Mouse (Mus musculus): ENCODE measurements around the gene Mt1.

DNA sequence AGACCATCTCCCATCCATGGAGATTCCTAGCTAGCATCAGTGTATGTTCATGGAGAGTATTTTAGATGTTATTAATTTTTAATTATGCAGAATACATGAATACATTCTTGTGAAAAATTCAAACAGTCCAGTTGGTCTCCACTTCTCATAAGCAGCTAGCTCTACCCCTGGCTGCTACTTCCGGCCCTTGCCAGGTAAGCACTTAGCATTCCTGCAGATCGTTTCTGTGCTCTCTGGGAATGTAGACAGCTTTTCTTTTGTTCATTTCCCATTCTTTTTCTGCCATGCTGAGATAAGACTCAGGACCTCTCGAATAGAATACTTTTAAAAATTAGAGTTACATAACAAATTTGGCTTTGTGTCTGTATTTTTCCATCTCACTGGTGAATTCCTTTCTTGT is 25.2 kb downstream of the Mt1 start:
- no peak for TF ChIP-seq CTCF (IDR thresholded peaks at IDR 0.05; ENCODE audit: control insufficient read depth, insufficient read depth, insufficient read length)
- TF ChIP-seq MYOD1 (IDR thresholded peaks at IDR 0.05; ENCODE audit: control insufficient read depth, insufficient read length, low read depth): no peak
- no peak for TF ChIP-seq USF1 (IDR thresholded peaks at IDR 0.05; ENCODE audit: low read depth)
- TF ChIP-seq MYOG (IDR thresholded peaks at IDR 0.05; ENCODE audit: control insufficient read depth, extremely low read depth, insufficient read length): no peak

All from C2C12 (cell line).